Mouse (Mus musculus): ENCODE data around the gene Pkp1. TPM values are rescaled to one million over a fixed set of nuclear protein-coding genes. Genes with fewer than 3 reads are reported as not detected.
A peak's percentile ranks its signal among the peaks of the same experiment; 100 is the strongest.

Pkp1 gene
- polyA plus RNA-seq, 1 experiment from 2014 or later = 14.7 TPM

DNA sequence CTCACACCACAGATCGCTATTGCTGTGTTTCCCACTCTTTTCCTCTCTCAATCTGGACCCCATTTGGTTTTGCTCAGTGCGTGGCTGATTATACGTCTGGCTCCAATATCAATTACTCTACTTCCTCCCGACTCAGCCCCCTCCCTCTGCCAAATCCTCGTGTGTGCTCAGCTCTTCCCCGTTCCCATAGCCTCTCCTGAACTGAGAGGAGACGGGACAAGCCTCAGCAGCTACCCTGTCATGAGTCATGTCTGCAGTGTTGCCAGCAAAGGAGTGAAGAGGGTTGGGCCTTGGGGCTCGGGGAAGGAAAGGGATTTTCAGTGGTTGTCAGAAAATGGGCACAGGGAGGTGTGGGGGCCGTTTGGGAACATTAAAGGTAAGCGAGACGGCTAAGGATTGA lies 12.3 kb downstream of the Pkp1 start:
- Histone ChIP-seq H3K9me3 (no peaks in the 10 kb centered on the region), H3K9ac (no peak overlapping the region), H3K27ac (peak overlapping the region; percentile 22), H3K27me3 (peaks cover 25% of the 10 kb centered on the region; the same call in 1 of the 2 replicates), H3K4me1 (peaks cover 17% of the 10 kb centered on the region), H3K4me3 (no peak overlapping the region), H3K4me2 (peak overlapping the region; percentile 26), H3K36me3 (no peaks in the 10 kb centered on the region)
- 12% methylated on average over 11 of the region's 11 CpGs for WGBS
- ATAC-seq (ENCODE audit: insufficient number of reproducible peaks, insufficient read depth, low FRiP score, low TSS enrichment, low read depth) = peak; percentile 75

GRCm38 (mm10) chr1:135899991-135900515 lies 19.0 kb downstream of the Pkp1 start:
- Histone ChIP-seq H3K4me2 (no peak overlapping the region), H3K9ac (no peak overlapping the region), H3K36me3 (no peaks in the 10 kb centered on the region), H3K9me3 (no peaks in the 10 kb centered on the region), H3K27ac (peak overlapping the region; percentile 66), H3K4me1 (peaks cover 10% of the 10 kb centered on the region; the same call in 1 of the 2 replicates), H3K4me3 (no peak overlapping the region), H3K27me3 (peaks cover 3% of the 10 kb centered on the region; the same call in 1 of the 2 replicates)
- ATAC-seq (ENCODE audit: insufficient number of reproducible peaks, insufficient read depth, low FRiP score, low TSS enrichment, low read depth) = peak; percentile 69
- 45% methylated on average over 7 of the region's 7 CpGs for WGBS

- H3K4me2 ChIP-seq = no peak overlapping the region
- 88% methylated on average over 6 of the region's 6 CpGs for WGBS
- no peak overlapping the region for H3K4me3 ChIP-seq
- no peak for ATAC-seq (ENCODE audit: insufficient number of reproducible peaks, insufficient read depth, low FRiP score, low TSS enrichment, low read depth)
- H3K36me3 ChIP-seq = no peaks in the 10 kb centered on the region
- H3K9ac ChIP-seq = no peak overlapping the region
- no peak overlapping the region for H3K27ac ChIP-seq
- peaks cover 10% of the 10 kb centered on the region; the same call in 1 of the 2 replicates for H3K4me1 ChIP-seq
- peaks cover 3% of the 10 kb centered on the region; the same call in 1 of the 2 replicates for H3K27me3 ChIP-seq
- no peaks in the 10 kb centered on the region for H3K9me3 ChIP-seq
These were observed 19.7 kb downstream of the Pkp1 start for GRCm38 (mm10) chr1:135899295-135899694.

DNA sequence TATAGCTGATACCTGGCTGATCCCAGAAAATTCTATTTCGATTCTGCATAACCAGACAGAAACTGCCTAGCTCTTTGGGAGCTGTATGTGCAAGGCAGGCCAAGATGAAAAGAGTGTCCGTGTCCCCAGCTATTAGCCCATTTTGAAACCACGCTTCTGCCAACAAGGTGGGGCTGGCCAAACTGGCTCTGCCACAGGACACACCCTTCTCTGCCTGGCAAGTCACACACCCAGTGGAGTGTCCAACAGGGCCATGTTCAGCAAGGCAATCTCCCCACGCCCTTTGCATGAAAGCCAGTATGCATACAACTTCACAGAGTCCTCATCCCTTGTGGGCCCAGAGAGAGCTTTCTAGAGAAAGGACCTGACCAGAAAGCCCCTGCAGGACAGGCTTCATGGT lies 23.6 kb downstream of the Pkp1 start:
- Histone ChIP-seq H3K4me1 (peaks cover 7% of the 10 kb centered on the region; the same call in 1 of the 2 replicates), H3K4me2 (no peak overlapping the region), H3K9ac (no peak overlapping the region), H3K9me3 (no peaks in the 10 kb centered on the region), H3K27me3 (no peaks in the 10 kb centered on the region; the same call in 1 of the 2 replicates), H3K36me3 (no peaks in the 10 kb centered on the region), H3K27ac (no peak overlapping the region), H3K4me3 (no peak overlapping the region)
- 87% methylated on average over 4 of the region's 4 CpGs for WGBS
- no peak for ATAC-seq (ENCODE audit: insufficient number of reproducible peaks, insufficient read depth, low FRiP score, low TSS enrichment, low read depth)

- Histone ChIP-seq H3K36me3 (no peaks in the 10 kb centered on the region), H3K4me2 (no peak overlapping the region), H3K27me3 (no peaks in the 10 kb centered on the region), H3K4me3 (no peak overlapping the region), H3K9me3 (no peaks in the 10 kb centered on the region), H3K27ac (no peak overlapping the region), H3K4me1 (peaks cover 6% of the 10 kb centered on the region; the same call in 1 of the 2 replicates), H3K9ac (no peak overlapping the region)
- no peak for ATAC-seq (ENCODE audit: insufficient number of reproducible peaks, insufficient read depth, low FRiP score, low TSS enrichment, low read depth)
- 84% methylated on average over 3 of the region's 3 CpGs for WGBS
These were observed 25.6 kb downstream of the Pkp1 start for GRCm38 (mm10) chr1:135893377-135893776.

GRCm38 (mm10) chr1:135892764-135893163 lies 26.2 kb downstream of the Pkp1 start:
- 0 out of 2 replicates have a peak overlapping the region, but pooled peaks have one; percentile 7 for H3K27ac ChIP-seq
- WGBS = 74% methylated on average over 6 of the region's 6 CpGs
- ATAC-seq (ENCODE audit: insufficient number of reproducible peaks, insufficient read depth, low FRiP score, low TSS enrichment, low read depth) = no peak

DNA sequence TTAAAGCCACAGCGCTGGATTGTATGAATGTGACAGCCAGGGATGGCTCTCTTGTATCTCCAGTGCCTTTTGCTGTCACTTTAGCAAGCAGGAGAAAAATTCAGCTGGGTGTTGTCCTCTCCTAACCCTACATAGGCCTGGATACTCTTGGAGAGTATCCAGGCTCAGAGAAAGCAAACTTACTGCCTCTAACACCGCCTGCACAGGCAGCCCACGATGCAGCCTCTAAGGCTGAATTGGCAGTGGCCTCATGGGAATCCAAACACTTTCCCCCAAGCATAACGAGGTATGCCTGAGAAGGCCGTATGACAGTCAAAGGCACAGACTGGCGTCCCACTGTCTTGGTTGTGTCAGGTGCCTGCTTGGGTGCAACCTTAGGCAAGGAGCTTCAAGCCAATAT lies 26.8 kb downstream of the Pkp1 start:
- no peak overlapping the region for H3K4me2 ChIP-seq
- H3K9ac ChIP-seq = no peak overlapping the region
- 0 out of 2 replicates have a peak overlapping the region, but pooled peaks have one; percentile 7 for H3K27ac ChIP-seq
- H3K4me3 ChIP-seq = no peak overlapping the region
- no peaks in the 10 kb centered on the region for H3K36me3 ChIP-seq
- peaks cover 6% of the 10 kb centered on the region; the same call in 1 of the 2 replicates for H3K4me1 ChIP-seq
- no peaks in the 10 kb centered on the region for H3K27me3 ChIP-seq
- WGBS = 58% methylated on average over 6 of the region's 6 CpGs
- no peaks in the 10 kb centered on the region for H3K9me3 ChIP-seq
- ATAC-seq (ENCODE audit: insufficient number of reproducible peaks, insufficient read depth, low FRiP score, low TSS enrichment, low read depth) = no peak

More at GRCm38 (mm10) chr1:135892764-135893163, 26.2 kb downstream of the Pkp1 start:
- H3K9me3 ChIP-seq = no peaks in the 10 kb centered on the region
- no peak overlapping the region for H3K9ac ChIP-seq
- H3K4me2 ChIP-seq = no peak overlapping the region
- no peaks in the 10 kb centered on the region for H3K36me3 ChIP-seq
- H3K4me1 ChIP-seq = peaks cover 6% of the 10 kb centered on the region; the same call in 1 of the 2 replicates
- no peaks in the 10 kb centered on the region for H3K27me3 ChIP-seq
- H3K4me3 ChIP-seq = no peak overlapping the region

DNA sequence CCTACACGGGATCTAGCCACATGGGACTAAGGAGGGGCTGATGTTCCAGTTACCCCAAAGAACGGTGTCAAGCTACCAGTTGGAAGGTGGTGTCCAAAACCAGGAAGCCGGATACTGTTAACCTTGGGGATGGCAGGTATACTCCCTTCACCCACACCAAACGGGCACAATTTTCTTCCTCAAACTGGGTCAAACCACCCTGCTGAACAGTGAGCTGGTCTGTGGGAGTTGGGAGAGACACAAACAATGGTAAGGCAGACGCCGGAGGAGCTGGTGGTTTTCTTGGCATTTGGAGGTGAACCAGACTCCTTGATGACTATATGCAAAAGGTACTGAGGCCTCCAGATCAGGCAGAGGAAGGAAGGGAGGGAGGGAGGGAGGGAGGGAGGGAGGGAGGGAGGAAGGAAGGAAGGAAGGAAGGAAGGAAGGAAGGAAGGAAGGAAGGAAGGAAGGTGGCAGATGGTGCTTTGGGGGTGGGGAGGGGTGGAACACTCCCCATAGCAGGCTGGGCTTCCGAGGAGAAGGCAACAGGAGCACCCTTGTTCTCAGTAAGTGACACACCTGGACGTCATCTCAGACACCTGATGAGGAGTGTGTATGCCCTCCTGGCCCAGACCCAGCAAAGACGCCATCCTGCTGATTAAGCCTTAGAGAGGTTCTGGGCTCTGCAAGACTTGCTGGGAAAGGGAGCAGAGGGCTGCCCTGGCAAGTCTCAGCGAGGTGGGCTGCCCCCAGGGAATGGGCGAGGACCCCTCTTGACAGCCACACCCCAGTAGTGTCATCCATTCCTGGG lies 27.4 kb downstream of the Pkp1 start:
- Histone ChIP-seq H3K27me3 (no peaks in the 10 kb centered on the region), H3K9ac (no peak overlapping the region), H3K27ac (0 out of 2 replicates have a peak overlapping the region, but pooled peaks have one; percentile 7), H3K4me3 (no peak overlapping the region), H3K4me1 (peaks cover 6% of the 10 kb centered on the region; the same call in 1 of the 2 replicates), H3K4me2 (no peak overlapping the region), H3K36me3 (no peaks in the 10 kb centered on the region), H3K9me3 (no peaks in the 10 kb centered on the region)
- 64% methylated on average over 11 of the region's 11 CpGs for WGBS
- ATAC-seq (ENCODE audit: insufficient number of reproducible peaks, insufficient read depth, low FRiP score, low TSS enrichment, low read depth) = no peak

DNA sequence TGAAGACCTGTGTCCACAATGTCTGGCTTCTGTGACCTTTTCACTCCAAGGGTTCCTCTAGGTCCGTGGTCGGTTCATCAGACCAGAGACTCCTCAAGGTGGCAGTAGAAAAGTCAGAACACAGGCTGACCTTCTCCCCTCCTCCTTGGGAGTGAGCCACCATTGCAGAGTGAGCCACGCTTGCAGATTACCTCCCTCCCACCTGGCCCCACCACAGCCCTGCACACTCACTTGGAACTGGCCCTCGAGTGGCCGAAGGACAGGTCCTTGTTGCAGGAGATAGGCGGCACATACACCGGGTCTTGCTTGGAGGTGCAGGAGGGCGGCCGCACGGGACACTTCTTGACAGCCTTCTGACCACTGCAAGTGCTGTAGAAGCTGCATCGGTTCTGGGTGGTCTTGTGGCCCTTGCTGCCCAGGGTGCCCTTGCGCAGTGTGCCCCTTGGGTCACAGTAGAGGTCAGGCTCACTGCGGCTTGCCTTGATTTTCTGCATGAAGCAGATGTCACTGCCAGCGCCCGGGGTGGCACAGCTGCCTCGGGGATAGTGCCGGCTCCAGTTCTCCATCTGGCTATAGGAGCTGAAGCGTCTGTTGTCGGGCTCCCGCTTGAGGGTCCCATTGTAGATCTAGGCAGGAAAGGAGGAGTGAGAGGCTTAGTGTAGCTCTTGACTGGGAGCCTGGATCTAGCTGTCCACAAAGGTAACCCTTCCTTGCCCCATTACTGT lies 29.4 kb downstream of the Pkp1 start:
- Histone ChIP-seq H3K9ac (no peak overlapping the region), H3K4me3 (no peak overlapping the region), H3K9me3 (no peaks in the 10 kb centered on the region), H3K4me2 (no peak overlapping the region), H3K27me3 (no peaks in the 10 kb centered on the region), H3K36me3 (no peaks in the 10 kb centered on the region), H3K27ac (no peak overlapping the region), H3K4me1 (peaks cover 6% of the 10 kb centered on the region; the same call in 1 of the 2 replicates)
- ATAC-seq (ENCODE audit: insufficient number of reproducible peaks, insufficient read depth, low FRiP score, low TSS enrichment, low read depth) = no peak
- 77% methylated on average over 20 of the region's 20 CpGs for WGBS

GRCm38 (mm10) chr1:135882385-135883109 lies 36.5 kb downstream of the Pkp1 start:
- Histone ChIP-seq H3K4me2 (no peak overlapping the region), H3K36me3 (no peaks in the 10 kb centered on the region), H3K27ac (no peak overlapping the region), H3K27me3 (no peaks in the 10 kb centered on the region), H3K9ac (no peak overlapping the region), H3K4me3 (no peak overlapping the region), H3K4me1 (no peaks in the 10 kb centered on the region), H3K9me3 (no peaks in the 10 kb centered on the region)
- WGBS = 75% methylated on average over 10 of the region's 10 CpGs
- no peak for ATAC-seq (ENCODE audit: insufficient number of reproducible peaks, insufficient read depth, low FRiP score, low TSS enrichment, low read depth)

- H3K4me3 ChIP-seq = no peak overlapping the region
- H3K4me2 ChIP-seq = no peak overlapping the region
- no peaks in the 10 kb centered on the region for H3K36me3 ChIP-seq
- no peak for ATAC-seq (ENCODE audit: insufficient number of reproducible peaks, insufficient read depth, low FRiP score, low TSS enrichment, low read depth)
- H3K27ac ChIP-seq = no peak overlapping the region
- no peaks in the 10 kb centered on the region for H3K4me1 ChIP-seq
- no peak overlapping the region for H3K9ac ChIP-seq
- H3K27me3 ChIP-seq = no peaks in the 10 kb centered on the region
- no peaks in the 10 kb centered on the region for H3K9me3 ChIP-seq
- WGBS = 69% methylated on average over 2 of the region's 2 CpGs
These were observed 41.8 kb downstream of the Pkp1 start for GRCm38 (mm10) chr1:135877248-135877647.
